Mouse (Mus musculus) lung, postnatal 0 days (tissue): ENCODE measurements at regions not wholly inside any gene's neighbourhood (a gene's known extent, or its start where the extent isn't known, plus 50 kb on each side); places are given as distances from the start of the nearest gene placed in this dataset.

Experiments
- CTCF ChIP-seq: IDR thresholded peaks from 2 replicates; pipeline ENCODE4 v1.5.1; 2016; ENCODE audit warnings: antibody characterized with exemption, mild to moderate bottlenecking
- EP300 ChIP-seq: IDR thresholded peaks from 2 replicates; pipeline ENCODE4 v1.6.1; 2016; ENCODE audit warnings: antibody characterized with exemption, mild to moderate bottlenecking, control low read depth

- no peak; the same call in 1 of the 2 replicates for TF ChIP-seq EP300
- TF ChIP-seq CTCF: no peak
Observed at GRCm38 (mm10) chr16:26281496-26281895, 90.1 kb downstream of the Cldn1 start.
